Mouse (Mus musculus) adrenal gland, postnatal 4 days (tissue): ENCODE measurements around the gene Gm13691. TPM values are rescaled to one million over a fixed set of nuclear protein-coding genes. Genes with fewer than 3 reads are reported as not detected.
"Not testable (repeated sequence)": the region's sequence is repeated elsewhere in the genome, so short reads cannot be mapped to it uniquely, and the experiment has no call there.

Experiments
- DNase-seq, 2 experiments: peaks; one replicate each; pipeline ENCODE4 v3.0.0; 2021 to 2022; ENCODE audit warnings: low spot score in 2 of 2, mixed read lengths in 2 of 2
- total RNA-seq, 2 experiments: library from RNA; stranded (reverse); gene quantifications; 2 replicates each; pipeline ENCODE4 v1.2.3; 2021

Gm13691 gene
- total RNA-seq, 2 experiments from 2014 or later: 2.5 to 2.9 TPM

DNA sequence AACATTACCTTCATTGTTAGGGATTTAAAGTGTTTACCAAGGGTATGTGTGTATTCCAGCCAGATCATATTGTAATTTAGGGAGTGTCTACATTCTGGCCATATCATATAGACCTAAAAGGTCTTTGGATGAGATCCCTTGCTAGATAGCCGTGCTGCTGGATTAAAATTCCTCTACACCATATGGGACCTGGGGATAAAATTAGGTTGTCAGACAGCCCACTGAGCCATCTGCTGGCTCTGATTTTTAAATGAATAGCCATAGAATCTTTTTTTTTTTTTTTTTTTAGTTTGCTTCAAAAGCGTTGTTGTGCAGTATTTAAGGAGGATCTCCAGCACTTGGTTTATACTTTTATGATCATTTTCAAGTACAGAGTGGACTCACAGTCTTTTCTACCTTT is 42.2 kb downstream of the Gm13691 start:
- no peak for DNase-seq

DNA sequence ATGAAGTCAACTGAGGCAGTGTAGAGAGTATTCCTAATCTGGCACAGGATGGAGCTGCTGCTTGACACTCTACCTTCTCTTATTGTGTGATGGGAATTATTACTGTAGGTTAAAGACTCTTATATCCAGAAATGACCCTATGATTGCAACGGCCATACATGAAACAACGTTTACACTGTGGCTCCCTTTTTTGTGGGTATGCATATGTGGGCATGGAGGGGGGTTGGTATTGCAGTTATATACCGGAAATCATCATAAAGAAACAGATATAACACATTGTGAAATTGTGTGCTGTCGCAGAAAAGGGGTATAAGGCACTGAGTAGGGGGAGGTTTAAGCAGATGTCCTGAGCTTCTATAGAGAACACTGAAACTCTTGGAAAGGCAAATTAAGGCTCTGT is 45.6 kb downstream of the Gm13691 start:
- no peak for DNase-seq

DNA sequence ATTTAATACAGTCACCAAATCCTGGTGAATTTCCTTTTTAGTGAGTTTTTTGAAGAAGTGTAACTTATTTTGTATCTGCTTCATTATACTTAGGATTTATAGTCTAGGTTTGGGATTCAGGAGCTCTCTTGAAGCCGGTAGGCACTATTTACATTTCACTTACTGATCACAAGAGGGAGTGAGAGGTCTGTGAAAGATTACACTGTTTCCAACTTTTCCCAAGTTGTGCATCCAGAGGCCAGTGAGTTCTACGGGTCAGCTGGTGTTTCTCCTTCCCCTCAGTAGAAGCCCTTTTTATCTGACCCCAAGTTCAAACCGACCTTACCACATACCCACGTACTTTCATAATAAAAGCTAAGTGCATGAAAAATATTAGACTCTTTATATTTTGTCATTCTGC is 47.0 kb downstream of the Gm13691 start:
- no peak for DNase-seq

DNA sequence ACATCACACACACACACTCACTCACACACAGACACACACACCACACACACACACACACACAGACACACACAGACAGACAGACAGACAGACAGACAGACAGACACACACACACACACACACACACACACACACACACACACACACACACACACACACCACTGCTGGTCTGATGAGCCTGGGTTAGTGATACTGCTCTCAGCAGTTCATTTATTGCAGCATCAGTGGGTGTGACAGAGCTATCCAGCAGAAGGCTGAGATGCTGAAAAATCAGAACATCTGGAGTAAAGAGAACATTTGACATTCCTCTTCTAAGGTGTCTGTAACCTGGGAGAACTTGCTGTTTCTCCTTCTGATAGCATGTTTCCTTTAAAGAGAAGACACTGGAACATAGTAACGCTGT is 47.6 kb downstream of the Gm13691 start:
- not testable (repeated sequence) for DNase-seq

DNA sequence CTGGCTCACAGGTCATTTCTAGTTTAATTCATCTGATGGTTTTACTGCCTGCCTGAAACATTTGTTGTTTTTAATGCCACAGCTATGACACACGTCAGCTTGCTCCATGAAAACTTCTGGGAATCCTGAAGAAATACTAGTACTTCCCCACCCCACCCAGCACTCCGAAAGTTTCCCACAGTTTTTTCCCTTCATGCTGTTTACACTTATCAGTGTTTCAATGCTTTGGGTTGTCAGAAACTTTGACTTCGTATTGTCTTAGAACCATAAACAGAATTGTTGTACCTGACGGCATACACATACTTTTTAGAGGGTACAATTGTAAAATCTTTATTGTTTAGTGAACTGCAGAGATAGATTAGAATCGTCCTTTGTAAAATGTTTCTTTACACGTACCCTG is 48.9 kb downstream of the Gm13691 start:
- no peak for DNase-seq

Other genes starting within 250 kb of the Gm13691 start
- 1 to 10 TPM; 7.2 to 7.4 TPM for gene Fam171b, start 177.9 kb upstream of the Gm13691 start, total RNA-seq
- not detected for gene Zswim2, start 49.3 kb upstream of the Gm13691 start, total RNA-seq
- gene Gm13698, start 34.9 kb upstream of the Gm13691 start, total RNA-seq: 1 to 10 TPM; 2.5 to 2.9 TPM
- 1 to 10 TPM; 2.5 to 2.9 TPM for gene Gm13693, start 29.1 kb upstream of the Gm13691 start, total RNA-seq
- not detected for gene Gm13695, start 23.2 kb upstream of the Gm13691 start, total RNA-seq
- 1 to 10 TPM; 2.5 to 2.9 TPM for gene Gm13696, start 17.4 kb upstream of the Gm13691 start, total RNA-seq
- 1 to 10 TPM; 2.5 to 2.9 TPM for gene Gm13694, start 11.6 kb upstream of the Gm13691 start, total RNA-seq
- 1 to 10 TPM; 2.5 to 2.9 TPM for gene Gm13697, start 5.8 kb upstream of the Gm13691 start, total RNA-seq